Mouse (Mus musculus): ENCODE data around the gene Qrich1. TPM values are rescaled to one million over a fixed set of nuclear protein-coding genes. Genes with fewer than 3 reads are reported as not detected.
"Not testable (repeated sequence)": the region's sequence is repeated elsewhere in the genome, so short reads cannot be mapped to it uniquely, and the experiment has no call there.

Gene Qrich1
- polyA plus RNA-seq, 1 experiment from 2014 or later: 97.1 TPM

DNA sequence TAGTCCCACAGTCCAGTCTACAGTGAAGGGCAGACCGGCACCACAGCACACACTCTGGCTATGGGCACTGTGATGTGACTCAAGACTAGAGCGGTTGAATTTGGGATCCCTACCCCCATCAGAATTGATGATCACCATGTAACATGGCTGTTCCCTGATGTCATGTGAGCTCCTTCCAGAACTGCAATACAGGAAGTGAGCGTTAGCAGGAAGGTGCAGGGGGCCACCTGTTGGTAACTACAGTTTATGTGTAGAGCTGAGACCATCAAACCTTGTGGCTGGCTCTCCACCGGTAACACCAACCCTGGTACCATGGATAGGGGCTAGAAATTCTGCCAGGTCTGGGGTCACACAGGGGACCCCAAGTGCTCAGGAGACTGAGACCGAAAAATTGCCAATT lies 72.6 kb downstream of the Qrich1 start:
- no peaks in the 10 kb centered on the region for H3K9me3 ChIP-seq (replicated peaks; ENCODE audit: control insufficient read depth, low read length)
- H3K27ac ChIP-seq (ENCODE audit: low read length): no peak overlapping the region
- H3K4me2 ChIP-seq (ENCODE audit: low read depth, low read length): no peak overlapping the region
- no peaks in the 10 kb centered on the region for H3K27me3 ChIP-seq (ENCODE audit: control insufficient read depth, insufficient read depth, low read length)
- ATAC-seq (ENCODE audit: insufficient read depth, low FRiP score): no peak
- 56% methylated on average over 5 of the region's 5 CpGs for WGBS
- H3K4me3 ChIP-seq (replicated peaks; ENCODE audit: low read length): no peak overlapping the region
- H3K9ac ChIP-seq (ENCODE audit: low read length): no peak overlapping the region
- H3K36me3 ChIP-seq (ENCODE audit: control insufficient read depth, insufficient read depth, low read length): no peaks in the 10 kb centered on the region
- peaks cover 15% of the 10 kb centered on the region for H3K4me1 ChIP-seq (ENCODE audit: control insufficient read depth, insufficient read depth, low read length)

DNA sequence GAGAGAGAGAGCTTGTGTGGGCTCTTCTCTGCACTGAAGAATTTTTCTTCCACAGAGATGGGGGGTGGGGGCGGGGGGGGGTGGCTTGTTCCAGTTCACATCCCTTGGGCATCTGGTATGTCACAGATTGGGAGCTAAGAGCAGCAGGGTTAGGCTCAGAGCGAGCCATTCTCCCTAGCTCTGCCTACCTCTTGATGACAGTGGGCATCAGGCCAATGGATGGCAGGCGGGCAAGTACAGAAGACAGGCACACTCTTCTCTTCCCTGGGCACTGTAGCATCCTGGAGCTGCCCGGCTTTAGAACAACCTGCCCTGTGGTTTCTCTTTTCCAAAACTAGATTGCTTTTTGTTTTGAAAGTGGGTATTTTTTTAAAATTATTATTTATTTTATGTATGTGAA lies 74.9 kb downstream of the Qrich1 start:
- Histone ChIP-seq H3K9me3 (replicated peaks; ENCODE audit: control insufficient read depth, low read length) (no peaks in the 10 kb centered on the region), H3K4me1 (ENCODE audit: control insufficient read depth, insufficient read depth, low read length) (peaks cover 15% of the 10 kb centered on the region), H3K4me3 (replicated peaks; ENCODE audit: low read length) (no peak overlapping the region), H3K4me2 (ENCODE audit: low read depth, low read length) (no peak overlapping the region), H3K9ac (ENCODE audit: low read length) (no peak overlapping the region), H3K36me3 (ENCODE audit: control insufficient read depth, insufficient read depth, low read length) (no peaks in the 10 kb centered on the region), H3K27ac (ENCODE audit: low read length) (no peak overlapping the region), H3K27me3 (ENCODE audit: control insufficient read depth, insufficient read depth, low read length) (no peaks in the 10 kb centered on the region)
- 76% methylated on average over 4 of the region's 4 CpGs for WGBS
- no peak for ATAC-seq (ENCODE audit: insufficient read depth, low FRiP score)

DNA sequence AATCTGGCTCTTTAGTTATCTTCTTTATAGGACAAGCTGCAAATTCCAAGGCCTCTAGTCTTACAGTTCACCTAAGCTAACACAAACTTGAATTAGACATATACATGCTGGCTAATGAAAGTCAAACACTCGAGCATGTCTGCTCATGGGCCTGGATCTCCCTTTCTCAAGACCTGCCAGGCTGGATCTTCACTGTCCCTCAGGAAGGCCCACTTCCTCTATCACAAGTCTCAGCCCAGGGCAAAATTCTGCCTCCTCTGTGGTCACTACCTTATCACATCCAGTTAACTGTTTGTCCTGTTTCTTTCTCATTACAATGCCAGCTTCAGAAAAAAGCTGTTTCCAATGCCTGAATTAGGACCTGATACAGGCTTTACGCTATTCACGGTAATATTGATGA lies 77.7 kb downstream of the Qrich1 start:
- WGBS: 73% methylated on average over 3 of the region's 3 CpGs

DNA sequence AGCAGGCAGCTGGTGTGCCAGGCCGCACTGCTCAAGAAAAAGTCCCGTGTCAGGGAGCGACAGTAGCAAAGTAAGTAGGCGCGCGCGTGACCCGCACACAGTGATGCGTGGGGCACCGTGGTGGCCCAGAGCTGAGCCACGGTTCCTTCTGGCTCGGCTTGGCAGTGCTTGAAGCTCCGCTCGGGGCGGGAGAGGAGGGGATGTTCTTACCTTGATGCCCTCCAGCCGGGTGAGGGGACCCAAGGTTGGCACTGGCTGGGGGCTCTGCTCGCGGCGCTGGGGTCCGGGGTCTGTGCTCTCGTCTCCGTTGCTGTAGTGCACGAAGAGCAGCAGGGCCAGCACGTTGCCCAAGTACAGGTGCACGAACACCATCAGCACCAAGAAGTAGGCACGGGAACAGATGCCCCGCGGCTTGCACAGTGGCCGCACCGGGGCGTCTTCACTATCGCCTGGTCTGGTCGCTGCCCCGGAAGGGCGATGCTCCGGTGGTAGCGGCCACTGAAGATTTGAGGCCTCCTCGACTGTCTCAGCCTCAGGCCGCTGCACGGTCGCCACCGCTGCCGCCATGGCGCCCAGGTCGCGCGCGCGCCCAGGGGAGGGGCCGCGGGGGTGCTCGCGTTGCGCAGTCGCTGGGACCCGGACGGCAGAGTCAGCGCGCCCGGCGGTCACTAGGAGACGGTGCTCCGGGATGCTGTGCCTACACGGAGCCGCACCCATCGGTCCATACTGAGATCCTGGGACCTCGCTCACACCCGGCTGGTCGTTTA lies 80.6 kb downstream of the Qrich1 start, which contains the start of gene P4htm:
TSS of gene P4htm (minus strand) at position 670 of the 767 bp plus-strand sequence.
- peak within 1 kb of the TSS; percentile 76 for H3K9ac ChIP-seq (ENCODE audit: low read length)
- no peak within 1 kb of the TSS for H3K27ac ChIP-seq (ENCODE audit: low read length)
- WGBS: 3% methylated on average over 64 of the region's 69 CpGs
- no peaks in the 10 kb centered on the region for H3K36me3 ChIP-seq (ENCODE audit: control insufficient read depth, insufficient read depth, low read length)
- H3K9me3 ChIP-seq (replicated peaks; ENCODE audit: control insufficient read depth, low read length): no peaks in the 10 kb centered on the region
- H3K4me2 ChIP-seq (ENCODE audit: low read depth, low read length): peak within 1 kb of the TSS; percentile 96
- peak; percentile 81 for ATAC-seq (ENCODE audit: insufficient read depth, low FRiP score)
- H3K4me1 ChIP-seq (ENCODE audit: control insufficient read depth, insufficient read depth, low read length): peaks cover 8% of the 10 kb centered on the region; the same call in 1 of the 2 replicates
- H3K27me3 ChIP-seq (ENCODE audit: control insufficient read depth, insufficient read depth, low read length): no peaks in the 10 kb centered on the region
- H3K4me3 ChIP-seq (replicated peaks; ENCODE audit: low read length): peak within 1 kb of the TSS; percentile 78

More for the DNA sequence above, 77.7 kb downstream of the Qrich1 start:
- no peak overlapping the region for H3K4me3 ChIP-seq (replicated peaks; ENCODE audit: low read length)
- H3K27ac ChIP-seq (ENCODE audit: low read length): no peak overlapping the region
- no peaks in the 10 kb centered on the region for H3K27me3 ChIP-seq (ENCODE audit: control insufficient read depth, insufficient read depth, low read length)
- H3K4me2 ChIP-seq (ENCODE audit: low read depth, low read length): no peak overlapping the region
- peaks cover 8% of the 10 kb centered on the region; the same call in 1 of the 2 replicates for H3K4me1 ChIP-seq (ENCODE audit: control insufficient read depth, insufficient read depth, low read length)
- H3K9me3 ChIP-seq (replicated peaks; ENCODE audit: control insufficient read depth, low read length): no peaks in the 10 kb centered on the region
- no peaks in the 10 kb centered on the region for H3K36me3 ChIP-seq (ENCODE audit: control insufficient read depth, insufficient read depth, low read length)
- H3K9ac ChIP-seq (ENCODE audit: low read length): no peak overlapping the region
- no peak for ATAC-seq (ENCODE audit: insufficient read depth, low FRiP score)

DNA sequence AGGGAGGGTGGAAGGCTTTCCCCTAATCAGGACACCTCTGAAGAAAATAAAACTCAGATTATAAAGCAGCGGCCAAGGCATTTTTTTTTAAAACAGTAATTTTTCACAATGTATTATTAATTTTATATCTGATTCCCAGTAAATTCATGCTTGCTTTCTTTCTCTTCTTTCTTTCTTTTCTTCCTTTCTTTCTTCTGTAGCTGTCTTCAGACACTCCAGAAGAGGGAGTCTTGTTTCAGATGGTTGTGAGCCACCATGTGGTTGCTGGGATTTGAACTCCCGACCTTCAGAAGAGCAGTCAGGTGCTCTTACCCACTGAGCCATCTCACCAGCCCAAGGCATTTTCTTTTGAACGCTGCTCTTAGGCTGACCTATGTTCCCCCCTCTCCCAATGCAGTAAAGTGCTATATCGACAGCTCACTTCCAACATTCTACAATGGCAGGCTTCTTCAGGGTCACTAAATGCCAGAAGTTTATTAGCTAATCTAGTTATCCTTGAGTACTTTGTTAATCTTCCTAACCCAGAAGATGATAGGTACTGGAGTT lies 82.5 kb downstream of the Qrich1 start:
- WGBS: 75% methylated on average over 4 of the region's 4 CpGs

DNA sequence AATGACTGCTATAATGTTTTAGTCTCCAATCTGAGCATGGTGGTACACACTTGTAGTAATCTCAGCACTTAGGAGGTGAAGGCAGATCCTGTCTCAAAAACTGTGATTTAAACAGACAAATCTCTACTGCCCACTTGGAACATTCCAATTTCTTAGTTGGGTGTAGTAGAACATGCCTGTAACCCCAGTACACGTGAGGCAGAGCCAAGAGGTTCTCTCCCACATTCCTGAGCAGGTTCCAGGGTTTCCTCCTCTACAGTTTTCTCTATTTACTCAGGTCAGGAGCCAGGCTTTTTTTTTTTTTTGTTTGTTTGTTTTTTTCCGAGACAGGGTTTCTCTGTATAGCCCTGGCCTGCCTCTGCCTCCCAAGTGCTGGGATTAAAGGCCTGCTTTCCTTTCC lies 83.4 kb downstream of the Qrich1 start:
- 40% methylated on average over 2 of the region's 2 CpGs for WGBS
- Histone ChIP-seq H3K4me2 (ENCODE audit: low read depth, low read length) (no peak overlapping the region), H3K4me1 (ENCODE audit: control insufficient read depth, insufficient read depth, low read length) (peaks cover 8% of the 10 kb centered on the region; the same call in 1 of the 2 replicates), H3K9me3 (replicated peaks; ENCODE audit: control insufficient read depth, low read length) (no peaks in the 10 kb centered on the region), H3K36me3 (ENCODE audit: control insufficient read depth, insufficient read depth, low read length) (0 out of 2 replicates have a peak, but pooled peaks cover 13% of the 10 kb centered on the region), H3K27me3 (ENCODE audit: control insufficient read depth, insufficient read depth, low read length) (no peaks in the 10 kb centered on the region), H3K9ac (ENCODE audit: low read length) (no peak overlapping the region), H3K4me3 (replicated peaks; ENCODE audit: low read length) (no peak overlapping the region), H3K27ac (ENCODE audit: low read length) (no peak overlapping the region)
- no peak; the same call in 1 of the 2 replicates for ATAC-seq (ENCODE audit: insufficient read depth, low FRiP score)

More for the DNA sequence above, 82.5 kb downstream of the Qrich1 start:
- Histone ChIP-seq H3K27me3 (ENCODE audit: control insufficient read depth, insufficient read depth, low read length) (no peaks in the 10 kb centered on the region), H3K4me3 (replicated peaks; ENCODE audit: low read length) (no peak overlapping the region), H3K4me2 (ENCODE audit: low read depth, low read length) (no peak overlapping the region), H3K9ac (ENCODE audit: low read length) (no peak overlapping the region), H3K36me3 (ENCODE audit: control insufficient read depth, insufficient read depth, low read length) (0 out of 2 replicates have a peak, but pooled peaks cover 9% of the 10 kb centered on the region), H3K9me3 (replicated peaks; ENCODE audit: control insufficient read depth, low read length) (no peaks in the 10 kb centered on the region), H3K4me1 (ENCODE audit: control insufficient read depth, insufficient read depth, low read length) (peaks cover 8% of the 10 kb centered on the region; the same call in 1 of the 2 replicates), H3K27ac (ENCODE audit: low read length) (no peak overlapping the region)
- no peak for ATAC-seq (ENCODE audit: insufficient read depth, low FRiP score)

DNA sequence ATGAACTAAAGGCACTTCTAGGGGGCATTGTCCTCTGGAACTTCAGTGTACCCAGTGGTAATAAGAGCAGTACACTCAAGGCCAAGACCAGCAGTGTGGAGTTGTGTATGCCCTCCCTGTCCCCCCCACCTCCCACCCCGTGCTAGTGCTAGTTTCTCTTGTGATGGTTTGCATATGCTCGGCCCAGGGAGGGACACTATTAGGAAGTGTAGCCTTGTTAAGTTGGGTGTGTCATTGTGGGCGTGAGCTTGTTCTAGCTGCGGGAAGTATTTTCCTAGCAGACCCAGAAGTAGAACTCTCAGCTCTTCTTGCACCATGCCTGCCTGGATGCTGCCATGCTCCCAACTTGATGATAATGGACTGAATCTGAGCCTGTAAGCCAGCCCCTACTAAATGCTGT lies 85.4 kb downstream of the Qrich1 start:
- H3K4me3 ChIP-seq (replicated peaks; ENCODE audit: low read length): no peak overlapping the region
- peaks cover 18% of the 10 kb centered on the region; the same call in 1 of the 2 replicates for H3K36me3 ChIP-seq (ENCODE audit: control insufficient read depth, insufficient read depth, low read length)
- no peak overlapping the region for H3K4me2 ChIP-seq (ENCODE audit: low read depth, low read length)
- H3K9me3 ChIP-seq (replicated peaks; ENCODE audit: control insufficient read depth, low read length): no peaks in the 10 kb centered on the region
- 73% methylated on average over 4 of the region's 4 CpGs for WGBS
- no peaks in the 10 kb centered on the region for H3K27me3 ChIP-seq (ENCODE audit: control insufficient read depth, insufficient read depth, low read length)
- no peak overlapping the region for H3K9ac ChIP-seq (ENCODE audit: low read length)
- no peak for ATAC-seq (ENCODE audit: insufficient read depth, low FRiP score)
- H3K4me1 ChIP-seq (ENCODE audit: control insufficient read depth, insufficient read depth, low read length): peaks cover 4% of the 10 kb centered on the region; the same call in 1 of the 2 replicates
- no peak overlapping the region for H3K27ac ChIP-seq (ENCODE audit: low read length)

DNA sequence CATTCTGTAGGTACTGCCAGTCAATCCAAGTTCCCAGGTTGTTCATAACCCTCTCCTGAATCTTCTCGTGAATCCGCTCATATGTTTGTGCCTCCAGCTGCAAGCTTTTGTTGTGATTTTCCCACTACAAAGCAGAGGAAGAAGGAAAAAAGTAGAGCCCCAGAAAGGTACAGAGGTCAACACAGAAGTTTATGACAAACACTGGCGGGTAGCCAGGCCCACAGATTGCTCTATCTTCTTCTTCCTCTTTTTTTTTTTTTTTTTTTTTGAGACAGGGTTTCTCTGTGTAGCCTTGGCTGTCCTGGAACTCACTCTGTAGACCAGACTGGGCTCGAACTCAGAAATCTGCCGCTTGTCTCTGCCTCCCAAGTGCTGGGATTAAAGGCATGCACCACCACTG lies 91.3 kb downstream of the Qrich1 start:
- not testable (repeated sequence) for H3K4me1 ChIP-seq (ENCODE audit: control insufficient read depth, insufficient read depth, low read length); H3K9me3 ChIP-seq (replicated peaks; ENCODE audit: control insufficient read depth, low read length); ATAC-seq (ENCODE audit: insufficient read depth, low FRiP score); H3K27me3 ChIP-seq (ENCODE audit: control insufficient read depth, insufficient read depth, low read length); H3K9ac ChIP-seq (ENCODE audit: low read length); H3K27ac ChIP-seq (ENCODE audit: low read length); H3K4me3 ChIP-seq (replicated peaks; ENCODE audit: low read length); H3K4me2 ChIP-seq (ENCODE audit: low read depth, low read length)
- H3K36me3 ChIP-seq (ENCODE audit: control insufficient read depth, insufficient read depth, low read length): peaks cover 44% of the 10 kb centered on the region; the same call in 1 of the 2 replicates
- WGBS: 88% methylated on average over 5 of the region's 5 CpGs

DNA sequence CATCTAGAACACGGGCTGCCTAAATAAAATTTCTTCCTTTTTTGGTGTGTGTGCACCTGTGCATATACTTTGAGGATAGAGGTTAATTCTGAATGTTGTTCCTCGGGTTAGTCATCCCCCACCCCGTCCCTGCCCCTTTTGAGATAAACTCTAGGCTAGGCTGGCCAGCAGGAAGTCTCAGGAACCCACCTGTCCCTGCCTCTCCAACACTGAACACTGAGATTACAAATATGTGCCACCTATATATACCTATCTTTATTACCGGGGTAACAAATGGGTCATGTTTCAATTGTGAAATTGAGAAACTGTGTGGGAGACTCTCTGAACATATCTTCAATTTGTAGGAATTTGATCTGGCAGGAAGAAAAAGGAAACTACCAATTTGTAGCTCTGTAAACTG lies 92.3 kb downstream of the Qrich1 start:
- no peak for ATAC-seq (ENCODE audit: insufficient read depth, low FRiP score)
- Histone ChIP-seq H3K4me2 (ENCODE audit: low read depth, low read length) (no peak overlapping the region), H3K27ac (ENCODE audit: low read length) (no peak overlapping the region), H3K4me3 (replicated peaks; ENCODE audit: low read length) (no peak overlapping the region), H3K27me3 (ENCODE audit: control insufficient read depth, insufficient read depth, low read length) (no peaks in the 10 kb centered on the region), H3K36me3 (ENCODE audit: control insufficient read depth, insufficient read depth, low read length) (peaks cover 38% of the 10 kb centered on the region; the same call in 1 of the 2 replicates), H3K4me1 (ENCODE audit: control insufficient read depth, insufficient read depth, low read length) (no peaks in the 10 kb centered on the region), H3K9ac (ENCODE audit: low read length) (no peak overlapping the region), H3K9me3 (replicated peaks; ENCODE audit: control insufficient read depth, low read length) (no peaks in the 10 kb centered on the region)
- WGBS: 77% methylated on average over 4 of the region's 4 CpGs
